Mouse (Mus musculus): ENCODE measurements at regions not wholly inside any gene's neighbourhood (a gene's known extent, or its start where the extent isn't known, plus 50 kb on each side); places are given as distances from the start of the nearest gene placed in this dataset.

DNA sequence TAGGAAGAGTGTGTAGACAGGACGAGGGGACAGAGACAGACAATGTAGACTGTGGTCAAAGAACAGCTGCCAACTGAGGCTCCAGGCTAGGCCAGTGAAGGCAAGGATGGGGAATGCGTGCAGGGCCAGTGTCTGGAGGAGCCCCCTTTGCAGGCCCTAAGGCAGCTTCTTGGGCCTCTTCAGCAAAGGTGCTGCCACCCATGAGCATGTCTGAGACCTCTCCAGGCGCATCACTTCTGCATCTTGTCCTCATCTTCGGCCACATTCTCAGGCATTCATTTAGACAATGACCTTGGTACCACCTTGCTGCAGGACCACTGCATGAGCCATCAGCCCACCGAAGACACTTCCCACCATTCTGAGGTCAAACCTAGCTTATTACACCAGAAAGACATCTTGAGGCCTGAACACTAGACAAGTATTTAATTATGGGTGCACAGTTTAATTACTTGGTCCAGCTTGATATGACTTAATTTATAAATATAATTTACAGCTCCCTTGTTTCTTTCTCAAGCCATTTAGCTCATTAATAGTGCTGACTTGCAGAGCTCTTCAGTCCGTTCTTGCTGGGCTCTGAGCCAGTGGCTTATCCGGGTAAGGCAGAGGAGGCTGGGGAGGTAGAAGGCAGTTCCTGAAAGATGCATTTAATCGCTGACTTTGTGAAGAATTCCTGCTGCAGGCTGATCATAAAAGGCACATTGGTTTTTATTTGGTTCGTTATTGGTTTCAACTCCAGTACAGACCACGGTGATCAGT, 72.1 kb upstream of the Sesn3 start:
- no peak for TF ChIP-seq CTCF (IDR thresholded peaks at IDR 0.05; ENCODE audit: low read depth)
- TF ChIP-seq EP300 (IDR thresholded peaks at IDR 0.05; ENCODE audit: low read depth) = no peak
